Mouse (Mus musculus) embryonic fibroblast, embryonic 13.5 days (primary cell): ENCODE results near the gene Ppp1r21.

Source experiments
- CTCF ChIP-seq: IDR thresholded peaks from 2 replicates; pipeline ENCODE4 v1.5.1; 2011; ENCODE audit warnings: mild to moderate bottlenecking, control low read depth, low read length, moderate library complexity, borderline replicate concordance; ENCODE audit not compliant: insufficient read depth
- POLR2A ChIP-seq: IDR thresholded peaks from 2 replicates; pipeline ENCODE4 v1.6.1; 2011; ENCODE audit warnings: low read depth, mild to moderate bottlenecking, control low read depth, low read length, moderate library complexity

GRCm38 (mm10) chr17:88530667-88531066 is 749 bp downstream of the Ppp1r21 start:
- no peak for TF ChIP-seq POLR2A
- TF ChIP-seq CTCF = no peak
